Mouse (Mus musculus): ENCODE measurements around the gene Plcg2.

DNA sequence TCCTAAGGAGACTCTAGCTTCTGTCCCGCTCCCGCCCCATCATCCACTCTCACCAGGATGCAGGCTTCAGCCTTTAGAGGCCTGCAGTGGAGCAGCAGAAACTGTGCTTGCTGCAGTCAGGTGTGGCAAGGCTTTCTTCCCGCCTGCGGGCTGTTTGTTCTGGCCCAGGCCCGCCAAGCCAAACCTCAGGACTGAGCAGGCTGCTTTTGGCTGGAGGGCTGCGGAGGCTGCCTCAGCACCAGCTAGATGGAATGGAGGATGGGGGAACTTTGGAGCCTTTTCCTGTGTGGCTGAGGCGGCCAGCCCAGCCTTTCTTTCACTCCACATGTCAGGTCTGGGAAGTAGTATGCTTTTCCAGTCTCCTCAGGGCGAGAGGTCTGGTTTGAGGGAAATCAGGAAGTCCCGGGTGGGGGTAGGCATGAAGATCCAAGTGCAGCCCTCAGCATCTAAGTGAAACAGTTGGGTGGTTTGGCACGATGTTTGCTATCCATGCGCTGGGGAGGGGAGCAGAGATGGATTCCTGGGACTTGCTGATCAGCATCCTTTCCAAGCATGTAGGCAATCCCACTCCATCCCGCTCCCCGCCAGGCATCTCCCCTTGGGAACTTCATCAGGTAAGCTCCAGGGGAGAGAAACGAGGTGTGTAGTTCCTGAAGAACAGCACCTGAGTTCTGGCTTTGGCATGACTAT is 18.9 kb downstream of the Plcg2 start:
- TF ChIP-seq CTCF (IDR thresholded peaks at IDR 0.05; ENCODE audit: insufficient read depth, low read depth, low read length) (no peak), POLR2A (IDR thresholded peaks at IDR 0.05; ENCODE audit: insufficient read depth, low read depth, low read length) (no peak)

Data from olfactory bulb, adult 2 months (tissue).